Mouse (Mus musculus): ENCODE data around the gene Fbxo5. TPM values are rescaled to one million over a fixed set of nuclear protein-coding genes. Genes with fewer than 3 reads are reported as not detected.

Fbxo5 gene
- polyA plus RNA-seq, 1 experiment, result 6.3 TPM

- H3K36me3 ChIP-seq (ENCODE audit: control insufficient read depth, insufficient read depth), result no peaks in the 10 kb centered on the region
- peaks cover 19% of the 10 kb centered on the region for H3K79me2 ChIP-seq (ENCODE audit: control insufficient read depth, insufficient read depth)
- no peak overlapping the region for H3K4me2 ChIP-seq (ENCODE audit: low read depth)
- no peak for TF ChIP-seq MAX (IDR thresholded peaks at IDR 0.05; ENCODE audit: low read depth)
- no peak for TF ChIP-seq REST (IDR thresholded peaks at IDR 0.05; ENCODE audit: insufficient read depth, insufficient read length)
- no peak for TF ChIP-seq E2F4 (IDR thresholded peaks at IDR 0.05; ENCODE audit: insufficient read depth)
- peaks cover 5% of the 10 kb centered on the region for H3K27me3 ChIP-seq (ENCODE audit: control insufficient read depth, insufficient read depth, insufficient read length)
- no peak overlapping the region for H3ac ChIP-seq (ENCODE audit: control insufficient read depth, insufficient read length)
- H3K4me3 ChIP-seq, result no peak overlapping the region
Measured at GRCm38 (mm10) chr10:5826336-5827025, 21.1 kb upstream of the Fbxo5 start.

- H3K4me2 ChIP-seq (ENCODE audit: low read depth), result peak overlapping the region; percentile 98
- no peak for TF ChIP-seq CEBPB (IDR thresholded peaks at IDR 0.05; ENCODE audit: insufficient read depth, poor library complexity, severe bottlenecking)
- no peak for TF ChIP-seq MYOG (IDR thresholded peaks at IDR 0.05; ENCODE audit: control insufficient read depth in 1 of 3, insufficient read depth in 1 of 3, insufficient read length in 2 of 3, low read depth in 2 of 3)
- TF ChIP-seq SRF (IDR thresholded peaks at IDR 0.05; ENCODE audit: control insufficient read depth, insufficient read length, low read depth), result no peak
- TF ChIP-seq POLR2AphosphoS2 (IDR thresholded peaks at IDR 0.05; ENCODE audit: insufficient read length, low read depth), result no peak
- TF ChIP-seq REST (IDR thresholded peaks at IDR 0.05; ENCODE audit: insufficient read depth, insufficient read length), result no peak
- TF ChIP-seq POLR2A (IDR thresholded peaks at IDR 0.05; ENCODE audit: insufficient read length, low read depth), result no peak
- TF ChIP-seq MYOD1 (IDR thresholded peaks at IDR 0.05; ENCODE audit: control insufficient read depth in 1 of 3, insufficient read length in 2 of 3, low read depth in 2 of 3), result no peak
- no peak for TF ChIP-seq TCF3 (IDR thresholded peaks at IDR 0.05; ENCODE audit: insufficient read length, low read depth)
- TF ChIP-seq TCF12 (IDR thresholded peaks at IDR 0.05; ENCODE audit: insufficient read depth, poor library complexity, severe bottlenecking), result no peak
- H3ac ChIP-seq (ENCODE audit: control insufficient read depth, insufficient read length), result no peak overlapping the region
- peaks cover 6% of the 10 kb centered on the region for H3K36me3 ChIP-seq (ENCODE audit: control insufficient read depth, insufficient read depth)
- peaks cover 31% of the 10 kb centered on the region for H3K79me2 ChIP-seq (ENCODE audit: control insufficient read depth, insufficient read depth)
- H3K4me3 ChIP-seq, result peak overlapping the region; percentile 56
- peaks cover 5% of the 10 kb centered on the region for H3K27me3 ChIP-seq (ENCODE audit: control insufficient read depth, insufficient read depth, insufficient read length)
Measured at GRCm38 (mm10) chr10:5824779-5825178, 19.4 kb upstream of the Fbxo5 start.

GRCm38 (mm10) chr10:5823740-5824491 lies 18.5 kb upstream of the Fbxo5 start, which contains the start of gene Mtrf1l:
Mtrf1l (minus strand) TSS chr10:5823910.
- H3K36me3 ChIP-seq (ENCODE audit: control insufficient read depth, insufficient read depth), result peaks cover 15% of the 10 kb centered on the region
- peaks cover 31% of the 10 kb centered on the region for H3K79me2 ChIP-seq (ENCODE audit: control insufficient read depth, insufficient read depth)
- peak; percentile 55 for TF ChIP-seq POLR2A (IDR thresholded peaks at IDR 0.05; ENCODE audit: insufficient read length, low read depth)
- no peak for TF ChIP-seq TCF12 (IDR thresholded peaks at IDR 0.05; ENCODE audit: insufficient read depth, poor library complexity, severe bottlenecking)
- no peak for TF ChIP-seq MYOG (IDR thresholded peaks at IDR 0.05; ENCODE audit: control insufficient read depth in 1 of 3, insufficient read depth in 1 of 3, insufficient read length in 2 of 3, low read depth in 2 of 3)
- no peak for TF ChIP-seq REST (IDR thresholded peaks at IDR 0.05; ENCODE audit: insufficient read depth, insufficient read length)
- no peak for TF ChIP-seq CEBPB (IDR thresholded peaks at IDR 0.05; ENCODE audit: insufficient read depth, poor library complexity, severe bottlenecking)
- TF ChIP-seq POLR2AphosphoS2 (IDR thresholded peaks at IDR 0.05; ENCODE audit: insufficient read length, low read depth), result peak; percentile 55
- TF ChIP-seq USF1 (IDR thresholded peaks at IDR 0.05; ENCODE audit: low read depth), result no peak
- no peak for TF ChIP-seq TCF3 (IDR thresholded peaks at IDR 0.05; ENCODE audit: insufficient read length, low read depth)
- no peak for TF ChIP-seq MAX (IDR thresholded peaks at IDR 0.05; ENCODE audit: low read depth)
- peak; percentile 29 for TF ChIP-seq SRF (IDR thresholded peaks at IDR 0.05; ENCODE audit: control insufficient read depth, insufficient read length, low read depth)
- no peak for TF ChIP-seq E2F4 (IDR thresholded peaks at IDR 0.05; ENCODE audit: insufficient read depth)
- TF ChIP-seq MYOD1 (IDR thresholded peaks at IDR 0.05; ENCODE audit: control insufficient read depth in 1 of 3, insufficient read length in 2 of 3, low read depth in 2 of 3), result no peak
- peaks cover 5% of the 10 kb centered on the region for H3K27me3 ChIP-seq (ENCODE audit: control insufficient read depth, insufficient read depth, insufficient read length)
- peak within 1 kb of the TSS; percentile 44 for H3ac ChIP-seq (ENCODE audit: control insufficient read depth, insufficient read length)
- peak within 1 kb of the TSS; percentile 56 for H3K4me3 ChIP-seq
- peak within 1 kb of the TSS; percentile 98 for H3K4me2 ChIP-seq (ENCODE audit: low read depth)

GRCm38 (mm10) chr10:5823291-5823739 lies 17.9 kb upstream of the Fbxo5 start:
- Histone ChIP-seq H3K4me2 (ENCODE audit: low read depth) (peak overlapping the region; percentile 73), H3K4me3 (peak overlapping the region; percentile 56), H3K27me3 (ENCODE audit: control insufficient read depth, insufficient read depth, insufficient read length) (peaks cover 5% of the 10 kb centered on the region), H3K79me2 (ENCODE audit: control insufficient read depth, insufficient read depth) (peaks cover 31% of the 10 kb centered on the region), H3ac (ENCODE audit: control insufficient read depth, insufficient read length) (peak overlapping the region; percentile 44), H3K36me3 (ENCODE audit: control insufficient read depth, insufficient read depth) (peaks cover 18% of the 10 kb centered on the region)
- TF ChIP-seq REST (IDR thresholded peaks at IDR 0.05; ENCODE audit: insufficient read depth, insufficient read length), result no peak
- TF ChIP-seq TCF12 (IDR thresholded peaks at IDR 0.05; ENCODE audit: insufficient read depth, poor library complexity, severe bottlenecking), result no peak
- TF ChIP-seq MYOD1 (IDR thresholded peaks at IDR 0.05; ENCODE audit: control insufficient read depth in 1 of 3, insufficient read length in 2 of 3, low read depth in 2 of 3), result no peak
- no peak for TF ChIP-seq E2F4 (IDR thresholded peaks at IDR 0.05; ENCODE audit: insufficient read depth)
- no peak for TF ChIP-seq CEBPB (IDR thresholded peaks at IDR 0.05; ENCODE audit: insufficient read depth, poor library complexity, severe bottlenecking)
- TF ChIP-seq USF1 (IDR thresholded peaks at IDR 0.05; ENCODE audit: low read depth), result no peak
- no peak for TF ChIP-seq POLR2AphosphoS2 (IDR thresholded peaks at IDR 0.05; ENCODE audit: insufficient read length, low read depth)
- TF ChIP-seq MAX (IDR thresholded peaks at IDR 0.05; ENCODE audit: low read depth), result no peak
- no peak for TF ChIP-seq POLR2A (IDR thresholded peaks at IDR 0.05; ENCODE audit: insufficient read length, low read depth)
